Mouse (Mus musculus): Measurements from ENCODE around the gene C2.

Gene C2

GRCm38 (mm10) chr17:34898160-34898586 is at the start of gene C2, which contains the start of gene Ehmt2:
Gene C2 (minus strand): TSS chr17:34898265.
Gene Ehmt2 (plus strand): TSS chr17:34898469.
- peak; percentile 56 for DNase-seq (ENCODE audit: extremely low read depth, low read depth)

DNA sequence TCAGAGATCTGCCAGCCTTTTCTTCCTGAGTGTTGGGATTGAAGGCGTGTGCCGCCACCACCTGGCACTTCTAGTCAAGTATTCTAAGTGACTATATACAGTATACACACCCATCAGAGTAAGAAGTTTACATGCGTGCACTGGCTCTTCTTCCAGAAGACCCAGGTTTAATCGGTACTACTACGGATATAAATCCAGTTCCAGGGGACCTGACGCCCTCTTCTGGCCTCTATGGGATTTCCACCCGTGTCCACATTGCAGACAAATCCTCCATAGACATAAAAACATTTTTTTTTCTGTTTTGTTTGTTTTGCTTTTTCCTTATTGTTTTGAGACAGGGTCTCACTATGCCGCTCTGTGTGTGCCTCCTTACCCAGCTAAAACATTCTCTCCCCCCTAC is 49.5 kb upstream of the C2 start:
- no peak for DNase-seq (ENCODE audit: extremely low read depth, low read depth)

DNA sequence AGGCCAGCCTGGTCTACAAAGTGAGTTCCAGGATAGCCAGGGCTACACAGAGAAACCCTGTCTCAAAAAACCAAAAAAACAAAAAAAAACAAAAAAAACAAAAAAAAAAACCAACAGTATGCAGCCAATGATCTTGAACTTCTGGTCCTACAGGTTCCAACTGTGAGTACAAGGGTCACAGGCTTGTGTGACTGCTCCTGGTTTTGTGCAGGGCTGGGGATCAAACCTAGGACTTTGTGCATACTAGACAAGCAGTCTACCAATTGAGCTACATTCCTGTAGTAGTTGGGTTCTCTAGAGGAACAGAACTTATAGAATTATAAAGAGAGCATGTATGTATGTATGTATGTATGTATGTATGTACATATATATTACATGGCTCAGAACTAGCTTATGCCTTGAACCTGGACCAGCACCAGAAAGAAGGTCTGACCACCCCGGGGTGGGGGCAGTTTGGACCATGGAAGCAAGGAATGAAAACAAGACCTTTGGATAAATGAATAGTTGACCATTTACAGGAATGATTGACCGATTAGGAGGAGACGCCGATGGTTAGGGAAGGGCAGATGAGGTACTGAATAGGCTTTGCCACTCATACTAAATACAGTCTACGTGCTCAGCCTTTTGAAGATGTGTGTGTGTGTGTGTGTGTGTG is 48.5 kb upstream of the C2 start:
- DNase-seq (ENCODE audit: extremely low read depth, low read depth), result no peak

- DNase-seq (ENCODE audit: extremely low read depth, low read depth), result no peak
These were observed 46.3 kb upstream of the C2 start for GRCm38 (mm10) chr17:34944362-34944761.

- DNase-seq (ENCODE audit: extremely low read depth, low read depth), result no peak
These were observed 45.2 kb upstream of the C2 start for GRCm38 (mm10) chr17:34943128-34943815.

- peak; percentile 66 for DNase-seq (ENCODE audit: extremely low read depth, low read depth)
These were observed 43.4 kb upstream of the C2 start for GRCm38 (mm10) chr17:34941344-34942041.

DNA sequence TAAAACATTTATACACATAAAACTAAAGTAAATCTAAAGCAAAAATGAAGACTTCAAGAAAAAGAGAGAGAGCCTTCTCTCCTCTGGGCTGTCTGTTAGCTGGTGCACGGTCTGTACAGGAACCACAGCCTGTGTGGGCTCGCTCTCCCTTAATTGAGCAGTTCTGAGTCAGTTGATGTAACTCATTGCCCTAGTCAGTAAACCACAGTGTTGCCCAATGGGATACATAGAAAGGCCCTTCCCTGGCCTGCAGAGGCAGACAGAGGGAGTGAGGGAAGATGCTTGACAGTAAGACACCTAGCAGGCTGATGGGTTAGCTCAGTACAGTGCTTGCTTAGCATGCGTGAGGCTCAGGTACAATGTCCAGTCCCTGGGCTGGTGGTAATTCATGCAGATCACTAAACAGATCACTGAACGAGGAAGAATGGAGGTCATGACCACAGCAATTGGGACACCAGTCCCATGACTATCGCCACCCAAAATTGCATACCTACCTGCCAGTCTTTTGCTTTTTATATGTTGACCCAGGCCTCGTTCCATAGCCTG is 40.0 kb upstream of the C2 start:
- DNase-seq (ENCODE audit: extremely low read depth, low read depth), result no peak

DNA sequence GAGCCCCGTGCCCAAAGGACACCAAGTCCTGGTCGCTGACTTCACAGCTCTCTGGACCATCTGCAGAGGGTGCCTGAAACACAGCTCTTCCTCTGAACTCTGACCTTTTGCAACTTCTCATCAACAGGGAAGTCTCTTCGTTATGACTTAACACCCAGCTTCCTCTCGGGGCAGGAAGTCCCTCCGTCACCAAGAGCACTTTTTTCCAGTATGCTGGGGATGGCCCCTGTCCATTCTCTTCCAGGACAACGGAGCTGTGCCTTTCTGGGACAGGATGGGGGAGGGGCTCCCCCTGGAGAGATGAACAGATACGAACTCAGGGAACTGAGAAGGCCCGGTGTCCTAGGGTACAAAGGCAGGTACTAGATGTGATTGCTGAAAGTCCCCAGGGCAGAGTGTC is 36.8 kb upstream of the C2 start:
- no peak for DNase-seq (ENCODE audit: extremely low read depth, low read depth)

DNA sequence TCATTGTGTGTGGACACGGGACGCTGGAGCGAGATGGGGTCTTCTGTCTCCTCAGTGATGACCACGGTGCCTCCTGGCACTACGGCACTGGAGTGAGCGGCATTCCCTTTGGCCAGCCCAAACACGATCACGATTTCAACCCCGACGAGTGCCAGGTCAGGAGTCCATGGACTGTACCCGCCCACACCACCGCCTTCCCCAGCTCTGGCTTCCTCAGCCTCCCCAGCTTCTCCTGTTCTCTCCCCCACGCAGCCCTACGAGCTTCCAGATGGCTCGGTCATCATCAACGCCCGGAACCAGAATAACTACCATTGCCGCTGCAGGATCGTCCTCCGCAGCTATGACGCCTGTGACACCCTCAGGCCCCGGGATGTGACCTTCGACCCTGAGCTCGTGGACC is 36.0 kb upstream of the C2 start:
- no peak for DNase-seq (ENCODE audit: extremely low read depth, low read depth)

DNA sequence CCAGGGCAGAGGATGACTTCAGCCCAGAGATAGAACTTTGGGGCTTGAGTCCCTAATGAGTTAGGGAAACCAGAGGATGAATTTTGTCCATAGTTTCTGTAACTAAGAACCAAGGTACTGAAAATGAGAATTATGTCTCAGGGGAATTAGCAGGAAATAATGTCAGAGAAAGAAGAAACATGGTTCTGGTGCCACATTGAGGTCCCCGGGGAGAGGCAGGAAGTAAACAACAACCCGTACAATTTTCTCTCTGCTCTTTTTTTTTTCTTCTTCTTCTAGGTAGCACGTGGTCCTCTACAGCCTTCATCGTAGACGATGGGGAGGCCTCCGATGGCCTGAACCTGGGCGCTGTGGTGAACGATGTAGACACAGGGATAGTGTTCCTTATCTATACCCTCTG is 34.2 kb upstream of the C2 start:
- DNase-seq (ENCODE audit: extremely low read depth, low read depth), result no peak

DNA sequence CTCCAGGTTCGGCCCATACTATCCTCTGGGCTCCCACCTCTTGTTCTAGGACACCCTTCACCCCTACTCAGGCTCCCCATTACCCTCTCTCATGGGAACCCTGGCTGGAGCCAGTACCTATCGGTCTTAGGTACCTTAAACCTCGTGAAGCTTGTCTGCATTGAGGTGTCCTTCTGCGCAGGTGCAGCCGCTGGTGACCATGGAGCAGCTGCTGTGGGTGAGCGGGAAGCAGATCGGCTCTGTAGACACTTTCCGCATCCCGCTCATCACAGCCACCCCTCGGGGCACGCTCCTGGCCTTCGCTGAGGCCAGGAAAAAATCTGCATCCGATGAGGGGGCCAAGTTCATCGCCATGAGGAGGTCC is 33.7 kb upstream of the C2 start:
- no peak for DNase-seq (ENCODE audit: extremely low read depth, low read depth)

- DNase-seq (ENCODE audit: extremely low read depth, low read depth), result peak; percentile 95
These were observed 33.1 kb upstream of the C2 start, which contains the start of gene Neu1 for GRCm38 (mm10) chr17:34931061-34931734. Gene Neu1 (plus strand): TSS chr17:34931253.

- no peak for DNase-seq (ENCODE audit: extremely low read depth, low read depth)
These were observed 30.8 kb upstream of the C2 start for GRCm38 (mm10) chr17:34928841-34929240.

- no peak for DNase-seq (ENCODE audit: extremely low read depth, low read depth)
These were observed 29.4 kb upstream of the C2 start for GRCm38 (mm10) chr17:34927306-34928019.

GRCm38 (mm10) chr17:34924258-34924657 is 26.2 kb upstream of the C2 start:
- no peak for DNase-seq (ENCODE audit: extremely low read depth, low read depth)

DNA sequence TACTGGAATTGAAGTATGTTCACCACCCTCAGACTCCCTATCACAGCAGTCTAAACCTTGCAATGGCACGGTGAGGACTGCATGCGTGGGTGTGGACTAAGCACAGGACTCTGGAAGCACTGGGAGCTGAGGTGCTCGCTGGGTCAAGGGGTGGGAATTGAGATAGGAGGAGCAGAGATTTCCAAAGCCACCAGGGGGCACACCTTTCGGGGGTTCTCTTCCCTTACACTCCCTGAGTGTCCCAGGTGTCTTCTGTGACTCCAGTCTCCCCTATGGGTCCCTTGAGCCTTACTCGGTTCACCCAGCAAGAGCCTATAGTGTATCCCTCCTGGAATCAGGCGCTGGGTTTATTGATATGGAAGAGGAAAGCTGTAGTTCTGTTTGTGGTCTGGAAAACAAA is 24.9 kb upstream of the C2 start:
- DNase-seq (ENCODE audit: extremely low read depth, low read depth), result no peak

GRCm38 (mm10) chr17:34917188-34917587 is 19.1 kb upstream of the C2 start:
- DNase-seq (ENCODE audit: extremely low read depth, low read depth), result no peak

DNA sequence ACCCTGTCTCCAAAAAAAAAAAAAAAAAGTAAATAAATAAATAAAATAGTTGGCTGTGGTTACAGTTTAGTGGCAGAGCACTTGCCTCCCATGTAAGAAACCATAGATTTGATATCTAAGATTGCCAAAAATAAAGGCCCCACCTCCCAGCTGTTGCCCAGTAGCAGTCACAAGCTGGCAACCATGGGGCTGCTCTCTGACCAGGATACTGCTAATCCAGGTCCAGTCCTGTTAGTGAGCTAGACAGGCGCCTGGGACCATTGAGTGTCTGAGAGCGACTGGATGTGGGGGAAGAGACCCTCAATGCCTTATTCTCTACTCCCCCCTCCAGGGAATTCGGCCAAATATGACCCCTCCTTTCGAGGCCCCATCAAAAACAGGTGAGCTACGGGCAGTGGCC is 18.3 kb upstream of the C2 start:
- no peak for DNase-seq (ENCODE audit: extremely low read depth, low read depth)

GRCm38 (mm10) chr17:34915410-34915831 is 17.4 kb upstream of the C2 start:
- no peak for DNase-seq (ENCODE audit: extremely low read depth, low read depth)

GRCm38 (mm10) chr17:34913930-34914665 is 16.0 kb upstream of the C2 start, which contains the start of gene Slc44a4:
Gene Slc44a4 (plus strand): TSS chr17:34914466.
- DNase-seq (ENCODE audit: extremely low read depth, low read depth), result no peak

Measured in MEL-GATA-1-ER (cell line).